Mouse (Mus musculus) testis, adult 2 months (tissue): ENCODE measurements around the gene Dmd. TPM values are rescaled to one million over a fixed set of nuclear protein-coding genes. Genes with fewer than 3 reads are reported as not detected.

ENCODE experiments used
- H3K27ac ChIP-seq: fragments of 200-500 bp; 2 replicates; pipeline ENCODE4 v1.5.1; 2012; ENCODE audit warnings: low read depth, low read length; ENCODE audit not compliant: control insufficient read depth, insufficient read depth
- H3K27me3 ChIP-seq: fragments of 200-500 bp; 2 replicates; pipeline ENCODE4 v1.6.1; 2012; ENCODE audit warnings: mild to moderate bottlenecking, low read length, moderate library complexity; ENCODE audit not compliant: control insufficient read depth, insufficient read depth
- H3K36me3 ChIP-seq: fragments of 200-500 bp; 2 replicates; pipeline ENCODE4 v1.6.1; 2012; ENCODE audit warnings: mild to moderate bottlenecking, low read length; ENCODE audit not compliant: control insufficient read depth, insufficient read depth
- H3K4me1 ChIP-seq: fragments of 200-500 bp; 2 replicates; pipeline ENCODE4 v1.6.1; 2012; ENCODE audit warnings: low read length; ENCODE audit not compliant: control insufficient read depth, insufficient read depth
- H3K4me3 ChIP-seq: fragments of 200-500 bp; 2 replicates; pipeline ENCODE4 v1.5.1; 2012; ENCODE audit warnings: low read depth, mild to moderate bottlenecking, low read length, moderate library complexity, mixed read lengths; ENCODE audit not compliant: control insufficient read depth
- CTCF ChIP-seq: fragments of 200-500 bp; IDR thresholded peaks from 2 replicates; pipeline ENCODE4 v1.5.1; 2012; ENCODE audit warnings: low read depth, mild to moderate bottlenecking, inconsistent platforms, low read length, moderate library complexity; ENCODE audit not compliant: control insufficient read depth, insufficient read depth, insufficient replicate concordance
- POLR2A ChIP-seq: fragments of 200-500 bp; IDR thresholded peaks from 2 replicates; pipeline ENCODE4 v1.6.1; 2012; ENCODE audit warnings: low read depth, mild to moderate bottlenecking, inconsistent platforms, low read length, moderate library complexity; ENCODE audit not compliant: control insufficient read depth
- polyA plus RNA-seq: library from polyadenylated mRNA; depleted of rRNA; stranded (reverse); fragments of >200 nt; gene quantifications from 2 replicates; pipeline ENCODE4 v1.2.3, GENCODE M21; 2012

Dmd gene
- polyA plus RNA-seq, 1 experiment, result 4.3 TPM

DNA sequence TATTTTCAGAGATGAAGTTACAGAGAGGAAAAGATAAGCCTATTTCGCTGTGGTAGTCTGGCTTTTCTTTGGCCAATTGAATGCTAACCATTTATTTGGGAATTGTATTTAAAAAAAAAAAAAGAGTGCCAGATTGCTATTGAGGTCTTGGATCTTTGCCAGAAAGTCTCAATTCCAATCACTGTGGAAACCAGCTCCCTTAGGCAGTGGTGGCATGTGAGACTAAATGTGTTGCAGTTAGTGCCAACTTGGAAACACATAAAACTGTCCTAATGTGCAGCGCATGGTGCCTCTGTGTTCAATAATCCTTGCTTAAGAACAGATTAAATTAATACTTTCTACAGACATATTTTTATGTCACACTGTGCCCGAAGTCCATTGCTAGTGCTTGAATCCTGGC, 2250.7 kb downstream of the Dmd start:
- TF ChIP-seq CTCF (no peak), POLR2A (no peak)
- H3K27ac ChIP-seq, result no peak overlapping the region
- no peaks in the 10 kb centered on the region for H3K27me3 ChIP-seq
- H3K4me1 ChIP-seq, result no peaks in the 10 kb centered on the region
- H3K36me3 ChIP-seq, result no peaks in the 10 kb centered on the region
- no peak overlapping the region for H3K4me3 ChIP-seq

DNA sequence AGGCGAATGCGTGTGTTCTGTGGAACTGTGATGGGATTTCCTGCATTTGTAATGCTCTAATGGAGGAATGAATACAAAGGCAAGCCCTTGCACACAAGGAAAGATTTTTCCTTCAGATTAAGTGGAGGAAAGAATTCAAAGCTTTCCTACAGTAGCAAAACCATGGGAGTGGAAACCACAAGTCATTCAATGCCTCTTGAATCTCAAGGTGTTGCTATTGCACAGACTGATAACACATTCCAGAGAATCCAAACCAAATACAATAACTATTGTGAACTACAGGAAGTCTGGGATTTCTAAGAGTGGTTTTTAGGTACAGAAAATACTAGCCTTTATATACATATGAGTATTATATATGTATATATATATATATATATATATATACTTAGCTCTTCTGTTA, 2258.3 kb downstream of the Dmd start:
- no peaks in the 10 kb centered on the region for H3K27me3 ChIP-seq

DNA sequence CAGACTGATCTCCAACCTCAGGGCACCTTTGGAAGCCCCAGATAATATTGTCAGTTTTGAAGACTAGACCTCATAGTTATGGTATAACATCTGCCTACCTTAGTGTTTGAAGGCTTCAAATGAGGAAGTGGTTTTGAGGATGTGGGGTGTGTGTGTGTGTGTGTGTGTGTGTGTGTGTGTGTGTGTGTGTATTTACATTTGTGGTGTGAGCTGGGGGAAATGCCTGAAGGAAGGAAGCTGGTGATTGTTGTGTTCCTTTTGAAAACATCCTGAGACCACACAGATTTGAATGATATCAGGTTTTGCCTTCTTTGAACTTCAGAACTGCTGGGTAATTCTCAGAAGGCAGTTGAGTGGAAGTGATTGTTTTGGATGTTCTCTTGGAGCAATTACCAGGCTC, 2278.2 kb downstream of the Dmd start:
- Histone ChIP-seq H3K27ac (no peak overlapping the region), H3K4me3 (no peak overlapping the region), H3K4me1 (no peaks in the 10 kb centered on the region), H3K27me3 (no peaks in the 10 kb centered on the region), H3K36me3 (no peaks in the 10 kb centered on the region)
- TF ChIP-seq CTCF, result no peak
- no peak for TF ChIP-seq POLR2A

More for the DNA sequence above, 2258.3 kb downstream of the Dmd start:
- no peak for TF ChIP-seq POLR2A
- Histone ChIP-seq H3K4me1 (no peaks in the 10 kb centered on the region), H3K36me3 (no peaks in the 10 kb centered on the region), H3K4me3 (no peak overlapping the region), H3K27ac (no peak overlapping the region)

DNA sequence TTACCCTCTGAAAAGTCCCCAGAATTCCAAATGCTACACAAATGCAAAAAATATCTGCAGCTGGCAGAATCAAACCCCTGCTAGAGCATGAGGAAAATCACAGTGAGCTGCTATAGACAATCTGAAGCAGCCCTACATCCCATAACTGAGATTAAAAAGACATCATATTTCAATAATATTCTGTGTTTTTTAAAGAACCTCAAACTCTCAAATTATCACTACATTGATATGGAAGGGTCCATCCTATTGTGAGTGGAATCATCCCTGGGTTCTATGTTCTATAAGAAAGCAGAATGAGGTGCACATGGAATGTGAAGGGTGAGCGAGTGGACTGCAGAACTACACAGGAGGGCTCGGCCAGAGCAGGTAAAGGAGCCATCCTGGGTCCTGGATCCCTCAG, 2300.7 kb downstream of the Dmd start, which contains the start of gene Fthl17a:
Fthl17a (plus strand) TSS at position 301 of the 400 bp plus-strand sequence.
- no peaks in the 10 kb centered on the region for H3K4me1 ChIP-seq
- H3K36me3 ChIP-seq, result no peaks in the 10 kb centered on the region
- peak within 1 kb of the TSS; percentile 73 for H3K4me3 ChIP-seq
- H3K27me3 ChIP-seq, result no peaks in the 10 kb centered on the region
- peak within 1 kb of the TSS; percentile 42; the same call in 1 of the 2 replicates for H3K27ac ChIP-seq
- TF ChIP-seq CTCF (no peak), POLR2A (no peak)
